Mouse (Mus musculus) stomach, postnatal 0 days (tissue): ENCODE data around the gene Gm10382.

ENCODE experiments used
- CTCF ChIP-seq: IDR thresholded peaks from 2 replicates; pipeline ENCODE4 v1.5.1; 2016; ENCODE audit warnings: antibody characterized with exemption, low read depth, mild to moderate bottlenecking, moderate library complexity
- EP300 ChIP-seq: optimal IDR thresholded peaks from 2 replicates; pipeline ENCODE3; 2016; ENCODE audit warnings: antibody characterized with exemption

- no peak for TF ChIP-seq CTCF
- no peak for TF ChIP-seq EP300
Measured at GRCm38 (mm10) chr5:125426343-125426742, 37.2 kb downstream of the Gm10382 start.
